Mouse (Mus musculus) heart, embryonic 16.5 days (tissue): ENCODE data around the gene Herc6. TPM values are rescaled to one million over a fixed set of nuclear protein-coding genes. Genes with fewer than 3 reads are reported as not detected.

ENCODE experiments used
- ATAC-seq: fragments of 200-750 bp; cut with Nextera tagmentation; replicated peaks from 2 replicates; pipeline ENCODE4 v1.8.0; 2017; ENCODE audit warnings: moderate number of reproducible peaks; ENCODE audit not compliant: insufficient read depth, low FRiP score; ENCODE audit errors: extremely low read depth
- H3K27ac ChIP-seq: fragments of 300-500 bp; sonication (generic); 2 replicates; pipeline ENCODE4 v1.5.1; 2014; ENCODE audit warnings: mild to moderate bottlenecking, low read length, control low read depth, moderate library complexity
- H3K27me3 ChIP-seq: fragments of 300-500 bp; sonication (generic); 2 replicates; pipeline ENCODE4 v1.6.1; 2014; ENCODE audit warnings: low read length, mixed read lengths; ENCODE audit not compliant: control insufficient read depth, insufficient read depth
- H3K36me3 ChIP-seq: fragments of 300-500 bp; sonication (generic); 2 replicates; pipeline ENCODE4 v1.6.1; 2014; ENCODE audit not compliant: control insufficient read depth, insufficient read depth
- H3K4me1 ChIP-seq: fragments of 300-500 bp; sonication (generic); 2 replicates; pipeline ENCODE4 v1.6.1; 2014; ENCODE audit warnings: low read length, mixed read lengths; ENCODE audit not compliant: control insufficient read depth, insufficient read depth
- H3K4me2 ChIP-seq: fragments of 300-500 bp; sonication (generic); 2 replicates; pipeline ENCODE4 v1.6.1; 2014; ENCODE audit warnings: low read depth, mild to moderate bottlenecking, control low read depth, low read length
- H3K4me3 ChIP-seq: fragments of 300-500 bp; sonication (generic); 2 replicates; pipeline ENCODE4 v1.5.1; 2014; ENCODE audit warnings: mild to moderate bottlenecking, control low read depth, low read length
- H3K9ac ChIP-seq: fragments of 300-500 bp; sonication (generic); 2 replicates; pipeline ENCODE4 v1.6.1; 2014; ENCODE audit warnings: low read length, control low read depth
- H3K9me3 ChIP-seq: fragments of 300-500 bp; sonication (generic); replicated peaks from 2 replicates; pipeline ENCODE4 v1.6.1; 2016; ENCODE audit warnings: low read length; ENCODE audit not compliant: control insufficient read depth
- WGBS: fragments of 180-500 bp; shearing (Covaris S2); extraction: QIAGEN DNeasy Blood & Tissue Kit; methylation state at CpG from one replicate; pipeline ENCODE4 v1.1.7; 2014; 5-methylcytosine and 5-hydroxymethylcytosine counted together
- polyA plus RNA-seq: library from polyadenylated mRNA; unstranded; fragments of >200 nt; fragmentation: Nextera tagmentation; extraction: Ambion mirVana; gene quantifications from 2 replicates; pipeline ENCODE4 v1.2.1, GENCODE M21; 2015

Herc6 gene
- polyA plus RNA-seq, 1 experiment from 2014 or later: 6.6 TPM

DNA sequence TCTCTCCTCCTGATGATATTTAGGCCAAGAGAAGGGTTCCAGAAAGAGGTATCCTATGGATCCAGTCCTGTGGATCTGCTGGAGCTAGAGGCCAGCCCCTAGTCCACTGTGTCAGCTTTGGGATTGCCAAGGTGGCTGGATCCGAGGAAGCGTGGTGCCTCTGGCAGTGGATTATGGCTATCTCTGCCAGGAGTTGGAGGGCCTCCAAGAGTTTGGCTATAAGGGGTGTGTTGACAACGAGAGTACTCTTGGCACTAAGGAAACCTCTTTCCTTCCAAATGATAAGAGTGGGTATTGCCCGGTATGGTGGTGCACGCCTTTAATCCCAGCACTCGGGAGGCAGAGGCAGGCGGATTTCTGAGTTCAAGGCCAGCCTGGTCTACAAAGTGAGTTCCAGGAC is 15.3 kb upstream of the Herc6 start:
- no peak overlapping the region for H3K4me3 ChIP-seq
- no peaks in the 10 kb centered on the region for H3K27me3 ChIP-seq
- H3K27ac ChIP-seq: no peak overlapping the region
- H3K9ac ChIP-seq: no peak overlapping the region
- 64% methylated on average over 7 of the region's 7 CpGs for WGBS
- H3K36me3 ChIP-seq: no peaks in the 10 kb centered on the region
- no peak for ATAC-seq
- H3K4me1 ChIP-seq: no peaks in the 10 kb centered on the region
- H3K9me3 ChIP-seq: peaks cover 6% of the 10 kb centered on the region
- no peak overlapping the region for H3K4me2 ChIP-seq

DNA sequence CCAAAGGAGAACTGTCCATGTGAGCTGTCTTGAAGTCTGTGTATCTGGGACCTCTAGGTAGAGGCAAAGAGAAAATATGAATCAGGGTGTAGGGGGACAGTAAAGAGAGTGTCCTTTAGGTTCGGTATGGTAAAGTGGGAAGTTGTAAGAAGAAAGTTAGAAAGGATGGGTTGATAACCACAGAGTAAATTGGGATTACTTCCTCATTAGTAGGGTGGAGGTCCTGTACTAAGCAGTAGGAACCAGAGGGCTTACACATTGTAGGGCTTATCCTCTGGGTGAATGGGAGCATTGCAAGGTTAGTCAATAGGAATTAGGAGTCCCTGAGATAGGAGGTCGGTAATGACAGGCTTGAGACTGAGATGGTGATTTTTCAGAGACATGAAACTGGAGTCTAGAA is 13.2 kb upstream of the Herc6 start:
- Histone ChIP-seq H3K36me3 (no peaks in the 10 kb centered on the region), H3K27me3 (no peaks in the 10 kb centered on the region), H3K4me1 (no peaks in the 10 kb centered on the region), H3K4me3 (no peak overlapping the region), H3K9me3 (no peaks in the 10 kb centered on the region), H3K4me2 (no peak overlapping the region), H3K27ac (no peak overlapping the region), H3K9ac (no peak overlapping the region)
- ATAC-seq: no peak
- 68% methylated on average over 2 of the region's 2 CpGs for WGBS

GRCm38 (mm10) chr6:57570170-57570974 is 10.4 kb upstream of the Herc6 start:
- H3K9me3 ChIP-seq: no peaks in the 10 kb centered on the region
- H3K36me3 ChIP-seq: no peaks in the 10 kb centered on the region
- H3K27me3 ChIP-seq: no peaks in the 10 kb centered on the region
- 10% methylated on average over 6 of the region's 6 CpGs for WGBS
- no peak overlapping the region for H3K4me2 ChIP-seq
- no peak overlapping the region for H3K9ac ChIP-seq
- ATAC-seq: no peak
- no peaks in the 10 kb centered on the region for H3K4me1 ChIP-seq
- H3K27ac ChIP-seq: no peak overlapping the region
- H3K4me3 ChIP-seq: no peak overlapping the region

DNA sequence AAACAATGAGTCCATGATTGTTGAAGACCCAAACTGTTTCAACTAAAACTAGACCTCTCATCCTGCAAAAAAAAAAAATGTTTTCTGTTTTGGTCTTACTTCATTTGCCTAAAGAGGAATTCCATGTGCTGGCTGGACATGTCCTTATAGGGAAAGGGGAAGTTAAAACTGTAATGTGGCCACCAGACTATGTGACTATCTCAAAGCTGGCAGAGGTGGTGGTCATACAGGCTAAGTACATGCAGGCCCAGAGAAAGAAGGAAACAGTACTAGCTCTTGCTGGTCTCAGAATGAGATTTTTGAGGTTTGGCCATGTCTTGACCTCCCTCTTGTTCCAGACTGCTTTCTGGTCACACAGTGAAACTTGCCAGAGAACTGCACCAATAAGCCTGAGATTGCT is 9.2 kb upstream of the Herc6 start:
- no peaks in the 10 kb centered on the region for H3K27me3 ChIP-seq
- H3K4me1 ChIP-seq: no peaks in the 10 kb centered on the region
- no peaks in the 10 kb centered on the region for H3K36me3 ChIP-seq
- no peak overlapping the region for H3K27ac ChIP-seq
- no peak overlapping the region for H3K4me3 ChIP-seq
- no peak for ATAC-seq
- no peak overlapping the region for H3K4me2 ChIP-seq
- H3K9ac ChIP-seq: no peak overlapping the region
- no peaks in the 10 kb centered on the region for H3K9me3 ChIP-seq

GRCm38 (mm10) chr6:57581595-57581994 is 795 bp downstream of the Herc6 start:
- ATAC-seq: no peak
- H3K4me2 ChIP-seq: peak overlapping the region; percentile 86

GRCm38 (mm10) chr6:57582356-57582755 is 1.6 kb downstream of the Herc6 start:
- WGBS: 76% methylated on average over 4 of the region's 4 CpGs
- H3K4me3 ChIP-seq: no peak overlapping the region
- ATAC-seq: no peak
- no peaks in the 10 kb centered on the region for H3K36me3 ChIP-seq
- no peak overlapping the region for H3K27ac ChIP-seq
- H3K9ac ChIP-seq: no peak overlapping the region
- H3K27me3 ChIP-seq: no peaks in the 10 kb centered on the region
- no peaks in the 10 kb centered on the region for H3K9me3 ChIP-seq
- H3K4me2 ChIP-seq: no peak overlapping the region
- H3K4me1 ChIP-seq: peaks cover 2% of the 10 kb centered on the region; the same call in 1 of the 2 replicates

More at GRCm38 (mm10) chr6:57581595-57581994, 795 bp downstream of the Herc6 start:
- H3K9ac ChIP-seq: peak overlapping the region; percentile 93; the same call in 1 of the 2 replicates
- no peaks in the 10 kb centered on the region for H3K27me3 ChIP-seq
- no peaks in the 10 kb centered on the region for H3K9me3 ChIP-seq
- 81% methylated on average over 12 of the region's 12 CpGs for WGBS
- H3K27ac ChIP-seq: no peak overlapping the region
- peak overlapping the region; percentile 94 for H3K4me3 ChIP-seq
- peaks cover 2% of the 10 kb centered on the region; the same call in 1 of the 2 replicates for H3K4me1 ChIP-seq
- H3K36me3 ChIP-seq: no peaks in the 10 kb centered on the region

- H3K9ac ChIP-seq: no peak overlapping the region
- 88% methylated on average over 7 of the region's 7 CpGs for WGBS
- H3K9me3 ChIP-seq: no peaks in the 10 kb centered on the region
- H3K4me2 ChIP-seq: no peak overlapping the region
- ATAC-seq: no peak
- H3K27ac ChIP-seq: no peak overlapping the region
- H3K4me1 ChIP-seq: no peaks in the 10 kb centered on the region
- peaks cover 5% of the 10 kb centered on the region; the same call in 1 of the 2 replicates for H3K36me3 ChIP-seq
- no peak overlapping the region for H3K4me3 ChIP-seq
- no peaks in the 10 kb centered on the region for H3K27me3 ChIP-seq
These were observed 24.9 kb downstream of the Herc6 start for GRCm38 (mm10) chr6:57605546-57606307.

- 84% methylated on average over 2 of the region's 2 CpGs for WGBS
- H3K9ac ChIP-seq: no peak overlapping the region
- no peaks in the 10 kb centered on the region for H3K9me3 ChIP-seq
- no peak overlapping the region for H3K4me2 ChIP-seq
- no peak overlapping the region for H3K27ac ChIP-seq
- no peaks in the 10 kb centered on the region for H3K27me3 ChIP-seq
- H3K4me1 ChIP-seq: no peaks in the 10 kb centered on the region
- no peak overlapping the region for H3K4me3 ChIP-seq
- H3K36me3 ChIP-seq: peaks cover 2% of the 10 kb centered on the region; the same call in 1 of the 2 replicates
- ATAC-seq: no peak
These were observed 27.2 kb downstream of the Herc6 start for GRCm38 (mm10) chr6:57607999-57608398.

DNA sequence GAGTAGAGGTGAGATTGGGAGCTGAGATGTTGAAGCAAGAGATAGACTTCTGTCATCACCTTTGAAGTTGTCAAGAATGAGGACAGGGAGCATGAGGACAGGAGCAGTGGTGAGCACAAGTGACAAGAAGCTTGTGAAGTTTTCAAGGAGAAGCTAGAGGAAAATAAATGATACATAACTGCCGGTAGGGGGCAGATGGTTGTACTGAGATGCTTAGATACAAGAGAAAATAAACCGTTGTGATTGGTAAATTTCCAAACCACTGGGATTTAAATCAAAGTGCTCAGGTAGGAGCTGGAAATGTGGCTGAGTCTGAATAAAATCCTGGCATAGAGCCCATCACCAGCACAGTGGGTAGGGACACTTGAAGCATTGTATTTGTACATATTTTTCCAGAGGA is 28.8 kb downstream of the Herc6 start:
- H3K9me3 ChIP-seq: no peaks in the 10 kb centered on the region
- no peak overlapping the region for H3K27ac ChIP-seq
- no peaks in the 10 kb centered on the region for H3K4me1 ChIP-seq
- peaks cover 2% of the 10 kb centered on the region; the same call in 1 of the 2 replicates for H3K36me3 ChIP-seq
- 46% methylated on average over 2 of the region's 2 CpGs for WGBS
- no peaks in the 10 kb centered on the region for H3K27me3 ChIP-seq
- no peak overlapping the region for H3K9ac ChIP-seq
- H3K4me2 ChIP-seq: no peak overlapping the region
- no peak for ATAC-seq
- H3K4me3 ChIP-seq: no peak overlapping the region
